Comparison of ENCODE assay signal across 10 mouse cellular contexts in the genomic region with DNA sequence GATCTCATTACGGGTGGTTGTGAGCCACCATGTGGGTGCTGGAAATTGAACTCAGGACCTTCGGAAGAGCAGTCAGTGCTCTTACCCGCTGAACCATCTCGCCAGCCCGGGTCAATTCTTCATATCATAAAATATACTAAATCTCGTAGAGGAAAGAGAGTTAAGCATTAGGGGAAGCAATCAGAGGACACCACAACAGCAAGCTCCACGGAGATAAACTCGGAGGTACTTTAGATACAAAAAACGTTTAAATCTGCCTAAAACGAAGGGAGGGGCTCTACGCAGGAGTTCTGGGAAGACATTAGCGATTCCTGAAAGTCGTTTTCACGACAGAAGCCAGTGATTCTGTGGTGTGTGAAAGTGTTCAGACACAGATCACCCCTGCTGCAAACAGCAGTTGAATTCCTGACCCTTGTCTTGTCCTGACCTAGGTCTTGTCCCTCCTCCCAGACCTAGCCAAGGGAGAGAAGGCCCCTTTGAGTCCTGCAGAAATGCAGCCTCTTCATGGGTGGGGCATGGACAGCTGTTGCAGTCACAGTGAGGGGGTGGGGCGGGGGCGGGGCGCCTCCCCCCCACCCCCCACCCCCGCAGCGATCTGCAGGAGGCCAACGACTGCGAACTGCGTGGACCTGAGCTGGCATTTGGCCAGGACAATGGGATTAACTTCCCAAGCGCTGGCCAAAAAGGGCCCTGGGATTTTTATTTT. TPM values are rescaled to one million over a fixed set of nuclear protein-coding genes. Genes with fewer than 3 reads are reported as not detected.
DNase-seq lines count a peak whose midpoint lies in the region; ATAC-seq and TF ChIP-seq lines count a peak whose summit lies in the region.
"Had no signal": no experiment of that assay in that cellular context is flagged by ENCODE, and none has a peak within 500 bp of the region (broad histone marks: within the 10 kb centered on the region; RNA-seq: fewer than 3 reads in every experiment).

No protein-coding gene starts in this region.

- peak; percentile 63 for DNase-seq in kidney, adult 2 months
- no peak for DNase-seq in kidney, adult 11 months
- peak; percentile 65 for DNase-seq in embryonic facial prominence, embryonic 14.5 days (ENCODE audit: low spot score)
- DNase-seq in kidney, adult 9 months, result peak; percentile 44
- no peak for DNase-seq in lung, postnatal 4 days
- DNase-seq in layer of hippocampus, adult 18-20 months (ENCODE audit: low spot score in 2 of 2), result no peak
- DNase-seq in layer of hippocampus, postnatal 25 days (ENCODE audit: extremely low spot score in 1 of 2, low spot score in 1 of 2), result no peak
- DNase-seq: gastrocnemius, postnatal 14 days had no signal

- no peak overlapping the region for H3K4me3 ChIP-seq in kidney, adult 2 months (ENCODE audit: insufficient read depth, low read depth, low read length)
- H3K4me3 ChIP-seq in embryonic facial prominence, embryonic 14.5 days (ENCODE audit: low read depth, low read length), result no peak overlapping the region
- no peak overlapping the region for H3K4me3 ChIP-seq in neural tube, embryonic 13.5 days
- H3K4me3 ChIP-seq: lung, embryonic 15.5 days had no signal

- H3K9ac ChIP-seq in embryonic facial prominence, embryonic 14.5 days (ENCODE audit: low read depth, low read length), result 0 out of 2 replicates have a peak overlapping the region, but pooled peaks have one; percentile 8
- H3K9ac ChIP-seq in neural tube, embryonic 13.5 days, result 0 out of 2 replicates have a peak overlapping the region, but pooled peaks have one; percentile 8
- H3K9ac ChIP-seq: lung, embryonic 15.5 days had no signal

- H3K27me3 ChIP-seq in kidney, adult 2 months (replicated peaks; ENCODE audit: control insufficient read depth, insufficient read depth, low read length), result no peaks in the 10 kb centered on the region
- no peaks in the 10 kb centered on the region for H3K27me3 ChIP-seq in embryonic facial prominence, embryonic 14.5 days (replicated peaks; ENCODE audit: control insufficient read depth, insufficient read depth, low read length)
- no peaks in the 10 kb centered on the region for H3K27me3 ChIP-seq in neural tube, embryonic 13.5 days

- H3K36me3 ChIP-seq in kidney, adult 2 months (ENCODE audit: control insufficient read depth, insufficient read depth, low read length), result no peaks in the 10 kb centered on the region
- H3K36me3 ChIP-seq in embryonic facial prominence, embryonic 14.5 days (ENCODE audit: control insufficient read depth, insufficient read depth, low read length), result no peaks in the 10 kb centered on the region
- H3K36me3 ChIP-seq in neural tube, embryonic 13.5 days, result no peaks in the 10 kb centered on the region
- H3K36me3 ChIP-seq: lung, embryonic 15.5 days had no signal

- no peak overlapping the region; the same call in 1 of the 2 replicates for H3K27ac ChIP-seq in kidney, adult 2 months (ENCODE audit: insufficient read depth, low read depth, low read length)
- H3K27ac ChIP-seq in embryonic facial prominence, embryonic 14.5 days (replicated peaks; ENCODE audit: low read depth, low read length), result no peak overlapping the region; the same call in 1 of the 2 replicates
- no peak overlapping the region for H3K27ac ChIP-seq in neural tube, embryonic 13.5 days (replicated peaks)
- H3K27ac ChIP-seq: lung, embryonic 15.5 days had no signal

- H3K9me3 ChIP-seq in embryonic facial prominence, embryonic 14.5 days (ENCODE audit: control insufficient read depth, low read length), result no peaks in the 10 kb centered on the region
- H3K9me3 ChIP-seq in neural tube, embryonic 13.5 days, result no peaks in the 10 kb centered on the region
- H3K9me3 ChIP-seq: lung, embryonic 15.5 days had no signal

- H3K4me2 ChIP-seq in embryonic facial prominence, embryonic 14.5 days (ENCODE audit: low read depth, low read length), result peak overlapping the region; percentile 25
- H3K4me2 ChIP-seq in neural tube, embryonic 13.5 days, result peak overlapping the region; percentile 20; the same call in 1 of the 2 replicates
- H3K4me2 ChIP-seq: lung, embryonic 15.5 days had no signal

- whole genome bisulfite sequencing in kidney, adult 2 months, result 51% methylated on average over 22 of the region's 23 CpGs
- 46% methylated on average over 22 of the region's 23 CpGs for WGBS in embryonic facial prominence, embryonic 14.5 days
- 43% methylated on average over 22 of the region's 23 CpGs for WGBS in neural tube, embryonic 13.5 days

- peaks cover 17% of the 10 kb centered on the region for H3K4me1 ChIP-seq in kidney, adult 2 months (ENCODE audit: control insufficient read depth, insufficient read depth, low read length)
- H3K4me1 ChIP-seq in embryonic facial prominence, embryonic 14.5 days (ENCODE audit: control insufficient read depth, insufficient read depth, low read length), result peaks cover 28% of the 10 kb centered on the region
- peaks cover 22% of the 10 kb centered on the region for H3K4me1 ChIP-seq in neural tube, embryonic 13.5 days (replicated peaks)

- no peak for ATAC-seq in embryonic facial prominence, embryonic 14.5 days (ENCODE audit: low read depth)
- no peak for ATAC-seq in neural tube, embryonic 13.5 days (ENCODE audit: low read depth)

- TF ChIP-seq POLR2A in kidney, adult 2 months (IDR thresholded peaks at IDR 0.05; ENCODE audit: low read depth, low read length), result no peak

- no peak for TF ChIP-seq CTCF in kidney, adult 2 months (conservative IDR thresholded peaks at IDR 0.05; ENCODE audit: insufficient read depth, insufficient read length, low read depth, low read length)

RNA-seq across cellular contexts. Expression of gene Atp2a2, which starts 11.5 kb away (rescaled TPM):
- 94.2 and 96.2 TPM in 2 replicates for polyA plus RNA-seq in kidney, adult 2 months (2012; rRNA removed)
- 47.6 and 52.6 TPM in 2 replicates for polyA plus RNA-seq in embryonic facial prominence, embryonic 14.5 days (2014; fragmentation: Nextera tagmentation; extraction: Ambion mirVana)
- 43.5 and 52.8 TPM in 2 replicates for polyA plus RNA-seq in neural tube, embryonic 13.5 days (2015; fragmentation: Nextera tagmentation; extraction: Ambion mirVana)
- 100 to 1,000 TPM; 601 to 621 TPM for total RNA-seq in layer of hippocampus, adult 18-20 months (2021)
- total RNA-seq in layer of hippocampus, postnatal 25 days (2021), result 100 to 1,000 TPM; 629 to 650 TPM

Comparison
In these comparisons a context has a peak if more than half of its experiments do, and no peak if none do; other contexts are left out.
1. DNase-seq: peak in kidney, adult 2 months (single experiment), embryonic facial prominence, embryonic 14.5 days (single experiment) and kidney, adult 9 months (single experiment); none in kidney, adult 11 months (single experiment), lung, postnatal 4 days (0 of 2), layer of hippocampus, adult 18-20 months (0 of 2) and layer of hippocampus, postnatal 25 days (0 of 2).